Mouse (Mus musculus) adrenal gland, adult 8-10 months (tissue): Measurements from ENCODE around the gene N4bp1. TPM values are rescaled to one million over a fixed set of nuclear protein-coding genes. Genes with fewer than 3 reads are reported as not detected.
A peak's percentile ranks its signal among the peaks of the same experiment; 100 is the strongest.

Experiments
- DNase-seq: peaks from one replicate; pipeline ENCODE4 v3.0.0; 2022
- total RNA-seq, 4 experiments: library from RNA; stranded (reverse); gene quantifications; 2 replicates each; pipeline ENCODE4 v1.2.4; 2022

Gene N4bp1
- total RNA-seq, 4 experiments from 2014 or later = 33.9 to 38.5 (median 36.1) TPM

DNA sequence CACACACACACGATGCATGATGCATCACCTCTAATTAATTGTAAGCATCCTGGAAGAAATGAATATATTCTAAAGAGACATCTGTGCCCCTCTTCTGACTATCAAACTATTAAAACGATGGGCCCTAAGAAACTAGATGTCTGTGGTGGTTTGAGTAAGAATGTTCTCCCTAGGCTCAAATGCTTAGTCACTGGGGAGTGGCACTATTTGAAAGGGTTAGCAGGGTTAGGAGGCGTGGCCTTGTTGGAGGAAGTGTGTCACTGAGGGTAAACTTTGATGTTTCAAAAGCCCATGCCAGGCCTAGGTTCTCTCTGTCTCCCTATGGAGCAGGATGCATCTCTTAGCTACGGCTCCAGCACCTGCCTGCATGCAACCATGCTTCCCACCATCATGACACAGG is 10.3 kb upstream of the N4bp1 start:
- no peak for DNase-seq

DNA sequence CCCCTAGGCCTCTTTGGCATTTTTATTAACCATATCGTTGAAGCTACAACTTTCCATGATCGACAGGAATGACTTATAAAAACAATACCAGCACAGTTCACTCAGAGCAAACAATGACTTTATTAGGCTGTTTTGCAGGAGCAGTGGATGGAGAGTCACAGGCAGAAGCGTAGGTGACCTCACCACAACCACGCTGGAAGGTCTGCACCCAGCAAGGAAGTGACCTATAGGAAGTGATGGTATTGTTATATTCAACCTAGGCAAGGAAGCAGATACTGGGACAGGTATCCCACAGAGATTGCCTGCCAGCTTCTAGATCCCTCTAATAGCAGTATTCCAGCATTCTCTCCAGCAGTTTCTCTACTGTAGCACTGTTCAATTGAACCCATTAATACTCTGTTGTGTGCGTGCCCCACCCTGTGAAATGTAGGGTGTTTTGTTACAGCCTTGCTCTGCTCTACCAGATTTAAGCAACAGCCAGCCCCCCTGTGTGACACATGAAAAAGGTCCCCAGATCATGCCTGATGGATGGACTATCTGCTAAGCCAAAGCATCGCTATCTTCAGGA is 9.2 kb upstream of the N4bp1 start:
- no peak for DNase-seq

DNA sequence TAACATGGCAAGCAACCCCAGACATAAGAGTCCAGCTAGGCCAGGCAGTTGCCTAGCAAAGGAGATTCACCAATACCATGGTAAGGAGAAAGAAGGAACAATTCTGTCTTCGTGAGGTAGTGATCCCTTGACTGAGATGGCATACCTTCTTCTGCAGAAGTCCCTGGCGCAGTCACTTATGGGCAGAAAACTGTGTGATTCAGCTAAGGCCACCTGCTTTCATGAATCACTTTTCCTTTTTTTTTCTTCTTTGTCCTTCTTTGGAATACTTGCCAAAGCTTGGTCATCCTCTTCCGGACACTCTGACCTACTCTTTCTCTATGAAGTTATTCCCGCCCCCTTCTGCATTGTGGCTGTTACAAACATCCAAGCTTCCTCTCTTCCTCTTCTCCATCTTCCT is 8.5 kb upstream of the N4bp1 start:
- DNase-seq = no peak

DNA sequence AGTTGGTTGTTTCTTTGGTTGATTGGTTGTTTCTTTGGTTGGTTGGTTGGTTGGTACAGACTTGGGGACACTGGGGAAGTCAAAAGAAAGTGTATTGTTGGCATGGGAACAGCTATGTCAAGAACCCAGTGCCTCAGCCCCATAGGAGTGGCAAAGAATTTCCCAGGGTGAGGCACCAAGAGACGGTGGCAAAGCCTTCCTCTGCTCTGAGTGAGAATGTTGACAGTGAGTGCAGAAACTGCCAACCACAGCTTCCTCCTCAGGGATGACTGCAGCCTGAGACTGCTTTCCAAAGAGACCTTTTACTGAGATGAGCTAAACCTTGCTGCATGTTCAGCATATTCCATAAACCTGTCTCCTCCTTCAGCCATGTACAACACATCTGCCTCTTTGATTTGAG is 6.5 kb upstream of the N4bp1 start:
- no peak for DNase-seq

DNA sequence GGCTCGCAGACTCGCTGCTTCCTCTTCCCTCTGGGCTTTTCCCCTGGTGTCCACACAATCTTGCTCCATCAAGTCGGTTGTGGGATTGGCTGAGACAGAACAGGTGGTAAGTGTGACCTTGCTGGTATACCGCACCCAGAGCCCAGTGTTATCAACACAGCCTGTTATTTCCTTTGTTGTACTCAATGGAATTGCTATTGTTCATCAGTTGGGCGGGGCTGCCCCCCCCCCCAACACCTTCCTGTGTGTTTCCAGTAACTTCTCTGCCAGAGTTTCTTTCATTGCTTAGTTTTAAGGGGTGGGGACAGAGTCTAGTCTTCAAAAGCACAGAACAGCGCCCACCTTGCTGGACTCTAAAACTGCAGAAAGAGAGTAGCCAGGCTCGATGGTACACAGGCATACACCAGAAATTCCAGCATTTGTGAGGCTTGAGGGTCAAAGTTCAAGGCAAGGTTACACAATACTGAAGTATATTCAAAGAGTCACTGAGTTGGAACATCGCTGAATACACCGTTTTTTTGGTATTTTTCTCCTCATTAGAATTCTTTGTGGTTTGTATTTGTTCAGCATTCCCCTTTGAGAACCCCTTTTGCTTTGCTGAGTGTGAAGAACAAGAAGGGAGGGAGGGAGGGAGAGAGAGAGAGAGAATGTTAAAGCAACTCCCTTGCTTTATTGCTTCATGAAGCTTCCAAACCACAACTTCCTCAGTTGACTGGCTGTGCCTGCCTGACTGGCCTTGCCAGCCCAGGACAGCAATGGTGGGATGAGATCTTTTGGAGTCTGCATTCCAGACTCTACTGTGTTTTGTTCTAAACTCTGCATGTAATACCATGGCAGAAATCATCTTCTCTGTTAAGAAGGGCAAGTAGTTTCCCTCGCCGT is 3.2 kb upstream of the N4bp1 start:
- no peak for DNase-seq

DNA sequence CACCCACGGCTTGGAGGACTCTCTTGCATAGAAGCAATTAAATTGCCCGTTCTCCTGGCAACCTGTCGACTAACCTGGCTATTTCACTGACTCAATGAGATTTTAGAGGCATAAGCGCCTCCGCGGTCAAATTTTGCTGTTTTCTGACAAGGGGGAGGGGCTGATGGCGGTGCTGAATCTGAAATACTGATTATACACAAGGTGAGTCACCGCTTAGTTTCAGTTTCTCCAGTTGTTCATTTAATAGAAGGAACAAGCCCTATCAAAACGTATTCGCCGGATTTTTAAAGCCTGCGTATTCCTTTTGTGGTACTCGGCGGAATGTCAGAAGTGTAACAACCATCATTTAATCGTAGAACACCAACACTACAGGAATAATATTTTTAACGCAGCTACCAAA is 991 bp downstream of the N4bp1 start:
- no peak for DNase-seq

DNA sequence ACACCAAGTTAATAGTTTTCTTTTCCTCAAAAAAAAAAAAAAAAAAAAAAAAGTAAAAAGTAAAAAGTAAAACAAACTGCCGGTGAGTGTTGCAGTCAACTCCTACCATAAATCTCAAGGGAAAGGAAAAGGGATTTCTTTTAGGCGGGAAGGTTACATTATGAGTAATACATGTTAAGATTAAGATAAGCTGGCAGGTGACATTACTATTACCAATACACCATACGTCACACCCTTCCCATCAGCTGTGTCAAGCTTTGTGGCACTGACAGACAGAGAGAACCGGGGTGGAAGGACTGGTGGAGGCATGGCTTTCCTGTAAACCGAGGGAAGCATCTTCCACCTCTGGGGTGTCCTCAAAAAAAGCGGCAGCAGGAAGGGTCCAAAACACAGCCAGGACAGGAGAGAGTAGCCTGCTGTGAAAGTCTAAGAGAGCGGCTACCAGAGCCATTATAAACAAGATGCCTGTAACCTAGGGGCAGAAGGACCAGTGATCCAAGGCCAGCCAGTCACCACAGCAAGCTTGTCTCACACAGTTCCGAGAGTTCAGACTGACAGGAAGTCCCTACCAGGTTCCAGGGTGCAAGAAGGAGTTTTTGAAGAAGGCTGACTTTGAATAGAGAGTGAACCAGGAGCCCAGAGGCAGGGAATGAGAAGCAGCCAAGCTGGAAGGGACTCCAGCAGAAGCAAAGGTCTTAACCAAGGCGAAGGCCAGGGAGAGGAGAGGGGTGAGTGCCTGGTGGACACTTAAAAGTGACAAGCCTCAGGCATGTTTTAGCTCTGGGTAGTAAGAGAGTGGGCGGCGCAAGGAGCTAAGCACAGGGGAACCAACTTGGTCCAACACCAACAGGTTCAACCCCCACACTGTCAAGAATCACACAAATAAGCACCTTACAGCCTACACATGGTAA is 2.2 kb downstream of the N4bp1 start:
- DNase-seq = no peak

DNA sequence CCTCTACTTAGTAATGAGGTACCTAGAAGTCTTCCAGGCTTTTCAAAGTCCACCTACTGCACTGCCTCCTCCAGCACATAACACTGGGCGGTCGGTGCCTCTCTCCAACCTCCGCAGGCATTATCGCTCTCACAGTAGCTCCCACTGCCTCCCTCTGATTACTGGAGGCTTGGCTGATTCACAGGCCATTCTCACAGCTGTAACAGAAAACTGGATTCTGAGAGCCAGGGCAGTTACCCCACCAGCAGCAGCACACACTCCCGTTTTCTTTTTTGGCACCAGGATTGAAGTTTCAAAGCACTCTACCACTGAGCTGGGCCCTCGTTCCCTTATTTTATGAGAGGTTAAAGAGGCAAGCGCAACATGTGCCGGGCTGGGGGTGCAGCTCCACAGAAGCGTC is 3.1 kb downstream of the N4bp1 start:
- no peak for DNase-seq

DNA sequence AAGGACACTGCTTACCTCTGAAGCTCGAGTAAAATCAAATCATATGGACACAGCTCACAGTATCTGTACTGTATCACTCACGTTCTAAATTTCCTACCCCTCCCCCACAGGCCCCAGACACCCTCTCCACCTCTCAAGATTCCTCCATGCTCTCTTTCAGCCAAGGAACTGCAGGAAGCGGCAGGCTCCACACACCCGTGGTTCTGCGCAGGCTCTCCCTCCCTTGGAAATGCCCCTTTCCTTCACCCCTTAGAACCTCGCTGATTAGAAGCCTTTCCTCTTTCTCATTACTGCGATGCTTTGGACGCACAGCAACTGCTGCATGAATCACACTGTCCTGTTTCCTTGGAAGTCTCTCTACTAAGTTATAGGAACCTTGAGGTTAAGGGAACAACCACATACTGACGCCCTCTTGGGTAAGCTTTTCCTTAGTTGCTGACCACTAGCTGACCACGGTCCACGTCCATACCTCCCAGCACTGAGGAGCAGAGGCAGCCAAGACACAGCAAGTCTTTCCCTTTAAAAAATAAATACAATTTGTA is 3.9 kb downstream of the N4bp1 start:
- no peak for DNase-seq

DNA sequence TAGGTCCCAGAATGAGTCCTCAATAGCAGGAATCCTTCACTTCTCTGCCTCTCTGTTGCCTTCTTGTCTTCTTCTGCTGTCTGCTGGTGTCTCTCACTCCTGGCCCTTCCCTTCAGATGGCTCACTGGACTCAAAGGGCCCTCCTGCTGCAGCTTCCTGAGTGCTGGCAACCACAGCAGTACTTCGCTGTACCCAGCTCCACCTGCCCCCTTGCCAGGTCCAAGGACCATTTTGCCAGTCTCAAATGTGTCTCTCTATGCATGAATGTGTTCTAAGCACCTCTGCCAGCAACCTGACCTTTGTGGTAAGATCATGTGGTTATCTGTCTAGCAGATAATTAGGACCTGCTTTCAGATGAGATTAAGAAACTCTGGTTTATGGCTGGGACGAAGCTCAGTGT is 8.2 kb downstream of the N4bp1 start:
- no peak for DNase-seq

DNA sequence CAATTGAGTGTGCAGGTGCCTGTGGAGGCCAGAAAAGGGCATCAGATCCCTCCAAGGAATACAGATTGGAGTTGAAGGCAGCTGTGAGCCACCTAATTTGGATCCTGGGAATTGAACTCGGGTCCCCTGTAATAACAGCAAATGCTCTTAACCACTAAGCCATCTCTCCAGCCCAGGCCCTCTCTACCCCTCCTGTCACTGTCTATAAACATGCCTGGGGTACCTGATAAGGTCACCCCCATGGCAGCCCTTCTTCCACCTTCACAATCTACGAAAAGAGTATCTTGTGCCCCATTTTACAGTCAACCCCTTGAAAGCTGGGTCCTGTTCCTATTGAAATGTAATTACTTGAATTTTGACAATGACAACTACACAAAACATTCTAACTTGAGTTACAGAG is 11.0 kb downstream of the N4bp1 start:
- no peak for DNase-seq

DNA sequence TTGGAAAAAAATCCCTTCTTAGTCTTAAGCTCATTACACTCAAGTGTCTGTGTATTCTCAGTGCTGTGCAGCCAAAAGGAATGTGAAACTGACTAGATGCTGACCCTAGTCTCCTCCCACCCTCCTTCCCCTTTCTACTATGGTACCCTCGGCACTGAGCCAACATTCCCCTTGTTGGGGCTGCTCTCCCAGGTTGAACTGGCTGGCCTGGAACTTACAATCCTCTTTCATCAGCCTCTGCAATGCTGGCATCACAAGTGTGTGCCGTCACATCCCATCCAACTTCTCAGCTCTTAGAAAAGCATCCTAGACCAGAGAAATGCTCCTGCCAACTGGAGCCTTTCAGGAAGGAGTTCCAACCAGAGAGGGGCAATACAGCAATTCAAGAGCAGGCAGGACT is 11.9 kb downstream of the N4bp1 start:
- DNase-seq = no peak

DNA sequence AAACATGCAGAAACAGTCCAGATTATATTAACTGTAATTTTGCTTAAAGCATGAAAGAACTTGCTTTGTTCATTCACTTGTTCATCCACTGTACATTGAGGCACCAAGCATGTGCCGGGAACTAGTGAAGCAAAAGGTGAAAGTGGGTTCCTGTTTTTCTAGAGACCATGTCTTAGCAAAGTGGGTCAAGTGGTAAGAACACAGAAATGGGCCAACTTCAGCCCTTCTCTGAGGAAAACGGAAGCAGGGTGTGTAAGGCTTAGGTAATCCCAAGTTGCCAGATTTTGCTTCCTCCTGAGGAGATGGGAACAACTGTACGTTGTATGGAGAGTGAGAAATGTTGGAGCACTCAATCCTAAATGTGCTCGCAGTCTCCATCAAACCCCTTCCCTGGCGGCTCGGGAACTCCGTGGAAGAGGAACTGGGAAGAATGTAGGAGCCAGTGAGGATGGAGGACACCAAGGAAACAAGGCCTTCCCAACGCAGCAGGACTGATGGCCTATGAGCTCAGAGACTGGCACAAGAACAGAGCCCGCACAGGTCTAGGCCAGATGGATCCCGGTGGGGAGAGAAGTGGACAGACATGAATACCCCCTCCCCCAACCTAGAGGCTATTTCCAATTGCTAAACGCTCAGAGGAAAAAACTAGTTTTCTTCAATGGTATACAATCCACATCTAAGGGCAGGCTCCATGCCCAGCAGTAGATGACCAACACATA is 12.8 kb downstream of the N4bp1 start:
- no peak for DNase-seq

DNA sequence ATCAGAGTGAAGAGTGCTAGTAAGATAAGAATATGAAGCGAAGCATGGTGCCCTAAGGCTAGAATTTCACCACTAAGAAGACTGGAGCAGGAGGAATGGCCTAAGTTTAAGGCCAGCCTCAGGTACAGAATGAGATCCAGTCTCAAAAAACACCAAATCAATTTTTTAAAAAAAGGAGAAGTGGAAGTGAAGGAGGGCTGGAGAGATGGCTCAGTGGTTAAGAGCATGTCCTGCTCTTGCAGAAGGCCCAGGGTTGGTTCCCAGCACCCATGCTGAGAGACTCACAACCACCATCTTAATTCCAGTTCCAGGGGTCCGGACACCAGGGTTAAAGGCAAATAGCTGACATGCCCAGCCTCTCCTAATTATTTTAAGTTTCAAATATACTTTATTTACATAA is 13.6 kb downstream of the N4bp1 start:
- no peak for DNase-seq

DNA sequence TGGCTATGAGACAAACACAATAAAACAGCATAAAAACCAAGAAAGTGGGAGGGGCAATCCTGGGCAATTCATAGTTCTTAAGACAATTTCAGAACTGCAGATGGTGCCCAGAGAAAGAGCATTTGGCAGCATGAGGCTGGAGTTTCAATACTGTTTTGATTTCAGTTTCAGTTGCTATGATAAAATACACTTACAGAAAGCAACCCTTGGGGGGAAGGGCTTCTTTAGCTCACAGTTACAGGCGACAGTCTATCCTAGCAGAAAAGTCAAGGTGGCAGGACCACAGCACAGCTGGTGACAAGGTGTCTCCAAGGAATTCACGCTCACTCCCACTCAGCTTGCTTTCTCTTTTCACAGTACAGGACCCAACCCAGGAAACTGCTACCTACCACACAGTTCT is 14.3 kb downstream of the N4bp1 start:
- DNase-seq = no peak

DNA sequence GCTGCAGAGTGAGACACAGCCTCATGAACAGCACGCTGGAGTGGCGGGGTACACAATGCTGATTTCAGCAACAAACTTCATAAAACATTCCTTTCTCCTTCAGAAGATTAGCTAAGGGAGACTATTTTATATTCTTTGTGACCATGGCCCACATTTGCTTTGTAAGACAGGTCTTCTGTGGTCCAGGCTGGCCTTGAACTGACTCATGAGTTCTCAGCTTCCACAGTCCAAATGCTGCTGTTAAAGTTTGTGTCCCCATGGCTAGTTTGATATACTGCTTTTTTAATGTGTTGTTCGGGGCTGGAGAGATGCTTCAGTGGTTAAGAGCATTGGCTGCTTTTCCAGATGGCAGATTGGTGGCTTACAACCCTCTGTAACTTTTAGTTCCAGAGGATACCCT is 17.0 kb downstream of the N4bp1 start:
- peak; percentile 44 for DNase-seq

DNA sequence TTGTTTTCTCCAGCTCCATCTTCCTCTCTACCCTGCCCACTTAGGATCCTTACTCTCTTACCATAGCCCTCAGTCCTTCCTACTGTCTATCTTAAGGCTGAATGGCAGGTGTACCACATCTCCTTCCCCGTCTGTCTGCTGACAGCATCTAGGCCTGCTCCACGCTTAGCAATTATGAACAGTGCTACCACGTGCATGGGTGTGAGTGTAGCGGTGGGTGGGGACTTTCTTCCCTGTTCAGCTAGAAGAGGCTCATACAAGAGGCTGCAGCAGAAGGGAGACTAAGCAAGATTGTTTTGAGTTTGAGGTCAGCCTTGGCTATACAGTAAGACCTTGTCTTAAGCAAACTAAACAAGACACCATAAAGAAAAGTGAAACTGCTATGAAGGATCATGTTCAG is 20.3 kb downstream of the N4bp1 start:
- DNase-seq = no peak

DNA sequence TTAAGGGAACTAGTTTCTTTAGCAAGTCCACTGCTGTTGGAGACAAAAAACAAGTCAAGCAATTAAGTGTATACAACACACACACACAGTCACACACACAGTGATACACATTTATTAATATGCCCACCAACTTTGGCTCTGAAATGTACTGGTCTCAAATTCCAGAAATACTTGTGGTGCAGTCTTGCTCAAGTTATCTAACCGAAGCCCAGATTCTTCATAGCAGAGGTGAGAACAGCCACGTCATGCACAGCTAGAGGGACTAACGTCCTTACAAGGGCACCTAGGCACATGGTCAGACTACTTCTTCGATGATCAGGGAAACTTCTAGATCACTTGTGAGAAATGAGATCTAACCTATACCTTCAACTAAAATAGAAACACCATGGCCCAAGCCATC is 22.2 kb downstream of the N4bp1 start:
- DNase-seq = no peak

DNA sequence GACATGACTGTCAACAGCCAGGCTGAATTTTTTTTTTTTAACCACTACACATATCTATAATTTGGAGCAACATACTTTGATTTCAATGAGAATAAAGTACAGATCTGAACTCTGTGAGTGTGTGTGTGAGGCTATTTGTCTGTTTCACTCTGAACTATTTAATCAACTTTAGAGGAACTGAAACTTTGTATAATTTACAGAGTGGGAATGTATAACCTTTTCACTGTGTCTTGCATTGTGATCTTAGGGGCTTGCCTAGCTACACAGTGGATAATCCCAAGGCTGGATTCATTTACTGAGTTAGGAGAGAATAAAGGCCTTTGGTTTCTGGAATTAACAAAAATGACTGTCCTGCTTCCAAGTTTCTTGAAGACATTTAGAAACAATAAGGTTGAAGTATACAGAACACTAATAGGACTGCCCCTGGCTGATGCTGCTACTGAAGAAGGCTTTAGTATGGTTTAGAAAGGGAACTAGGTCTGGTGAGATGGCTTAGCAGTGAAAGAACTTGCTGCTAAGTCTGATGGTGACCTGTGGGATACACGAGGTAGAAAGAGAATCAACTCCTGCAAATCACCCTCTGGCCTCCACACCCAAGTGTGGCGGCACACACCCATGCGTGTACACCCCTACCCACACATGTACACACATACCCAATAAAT is 22.8 kb downstream of the N4bp1 start:
- DNase-seq = no peak

DNA sequence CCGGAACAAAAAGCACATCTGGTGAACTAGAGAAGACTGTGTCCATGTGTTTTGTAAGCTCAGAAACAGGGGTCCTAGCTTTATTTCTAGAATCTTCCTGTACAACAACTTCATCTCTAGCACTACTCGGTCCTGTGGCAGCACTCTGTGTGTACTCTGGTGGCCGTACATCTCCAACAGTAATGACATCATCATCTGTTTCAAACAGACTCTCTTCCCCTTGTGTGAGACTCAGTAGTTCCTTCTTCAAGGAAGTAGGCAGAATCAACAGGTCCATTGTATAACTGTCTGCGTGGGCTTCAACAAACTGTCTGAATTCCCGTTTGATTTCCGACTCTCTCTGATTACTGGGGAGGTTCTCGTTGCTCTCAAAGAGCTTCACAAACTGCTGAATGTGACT is 23.5 kb downstream of the N4bp1 start:
- DNase-seq = no peak

DNA sequence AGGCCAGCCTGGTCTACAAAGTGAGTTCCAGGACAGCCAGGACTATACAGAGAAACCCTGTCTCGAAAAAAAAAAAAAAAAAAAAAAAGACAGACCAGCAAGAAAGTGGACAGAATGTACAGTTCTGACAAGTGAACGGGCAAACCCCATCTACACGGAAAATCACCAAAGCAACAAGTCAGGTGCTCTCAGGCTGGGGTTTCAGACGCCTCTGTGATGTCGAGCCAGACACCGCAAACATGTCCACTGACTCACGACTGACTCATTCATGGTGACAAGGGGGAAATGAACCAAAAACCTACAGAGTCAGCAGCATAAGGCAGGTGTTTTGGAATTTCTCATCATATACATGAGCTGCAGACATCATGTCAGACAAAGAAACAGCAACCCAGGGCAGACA is 28.8 kb downstream of the N4bp1 start:
- DNase-seq = no peak

DNA sequence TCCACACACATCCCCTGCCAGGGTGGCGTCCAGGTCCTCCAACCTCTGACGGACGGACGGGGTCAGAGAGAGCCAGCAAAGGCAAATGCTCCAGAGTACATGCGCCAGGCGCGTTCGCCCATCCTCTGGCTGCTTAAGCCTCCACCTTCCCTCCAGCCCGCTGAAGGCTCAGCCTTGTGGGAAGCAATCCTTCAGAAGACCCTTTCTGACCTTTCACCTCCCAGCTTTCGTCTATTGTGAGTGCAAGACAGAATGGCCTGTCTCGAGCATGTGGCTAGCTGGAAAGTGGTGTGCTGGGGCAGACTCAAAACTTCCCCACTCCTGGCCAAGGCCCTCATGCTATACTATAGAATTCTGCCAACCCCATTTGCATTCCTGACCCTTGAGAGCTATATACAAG is 30.4 kb downstream of the N4bp1 start:
- DNase-seq = no peak
